Mouse (Mus musculus) layer of hippocampus, adult 9-10 months (tissue): ENCODE measurements at regions not wholly inside any gene's neighbourhood (a gene's known extent, or its start where the extent isn't known, plus 50 kb on each side); places are given as distances from the start of the nearest gene placed in this dataset.

ENCODE experiments used
- DNase-seq: peaks from one replicate; pipeline ENCODE4 v3.0.0; 2022; ENCODE audit warnings: low spot score

- DNase-seq: no peak
Observed at GRCm38 (mm10) chr10:67731577-67731976, 180.9 kb downstream of the Zfp365 start.

DNA sequence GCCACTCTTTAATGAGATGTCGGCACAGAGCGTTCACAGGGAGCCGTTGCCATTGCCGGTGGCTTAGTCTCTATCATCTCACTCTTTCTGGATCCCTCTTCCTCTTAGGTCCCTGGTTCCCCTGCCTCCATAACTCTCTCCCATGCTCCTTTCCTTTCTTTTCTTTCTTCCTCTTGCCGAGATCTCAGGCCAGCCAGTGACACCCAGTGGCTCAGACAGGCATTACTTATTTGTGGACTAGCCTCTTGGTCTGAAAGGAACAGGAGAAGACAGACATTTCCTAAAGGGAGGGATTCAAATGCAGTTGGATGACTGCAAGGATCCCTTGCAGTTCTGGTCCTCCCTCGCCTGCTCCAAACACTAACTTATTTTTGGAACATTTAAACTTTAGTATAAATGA lies 180.5 kb upstream of the Ado start:
- DNase-seq: no peak

DNA sequence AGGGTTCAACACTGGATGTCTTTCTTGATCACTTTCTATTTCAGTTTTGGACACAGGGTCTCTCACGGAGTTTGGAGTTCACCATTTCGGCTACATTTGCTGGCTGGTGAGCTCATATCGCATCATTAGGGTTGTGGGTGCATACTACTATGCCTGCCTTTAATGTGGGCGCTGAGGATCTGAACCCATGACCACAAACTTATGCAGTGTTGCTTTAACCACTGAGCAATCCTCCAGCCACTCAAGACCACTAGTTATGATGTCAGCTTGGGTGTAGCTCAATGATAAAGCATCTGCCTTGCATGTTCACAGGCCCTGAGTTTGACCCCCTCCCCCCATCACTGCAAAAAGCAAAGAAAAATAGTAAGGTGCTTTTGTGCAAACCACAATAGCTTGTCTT lies 178.8 kb upstream of the Ado start:
- no peak for DNase-seq

DNA sequence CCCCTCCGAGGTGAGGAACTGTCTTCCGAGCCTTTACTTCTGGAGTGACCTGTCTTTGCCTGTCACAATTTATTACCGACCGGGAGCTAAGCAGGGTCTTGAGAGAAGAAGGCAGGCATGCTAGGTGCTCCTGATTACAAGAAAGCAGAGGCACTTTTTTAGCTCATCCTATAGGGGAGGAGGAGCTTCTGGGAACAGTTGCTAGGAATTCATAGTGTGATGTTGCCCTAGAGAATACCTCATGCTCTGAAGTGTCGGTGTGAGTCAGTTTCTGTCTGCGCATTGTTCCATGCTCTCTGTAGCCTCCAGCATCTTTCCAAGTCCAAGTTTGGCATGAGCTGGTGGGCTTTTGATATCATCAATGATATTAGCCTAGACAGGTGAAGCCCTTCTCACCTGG lies 178.0 kb upstream of the Ado start:
- DNase-seq: no peak

GRCm38 (mm10) chr10:67726351-67726750 lies 177.6 kb upstream of the Ado start:
- no peak for DNase-seq

GRCm38 (mm10) chr10:67721787-67722186 lies 173.0 kb upstream of the Ado start:
- DNase-seq: no peak

- DNase-seq: no peak
Observed at GRCm38 (mm10) chr10:67717506-67717905, 168.8 kb upstream of the Ado start.

GRCm38 (mm10) chr10:67715046-67715445 lies 166.3 kb upstream of the Ado start:
- DNase-seq: no peak

- no peak for DNase-seq
Observed at GRCm38 (mm10) chr10:67713098-67713497, 164.3 kb upstream of the Ado start.

- no peak for DNase-seq
Observed at GRCm38 (mm10) chr10:67712665-67713064, 163.9 kb upstream of the Ado start.

GRCm38 (mm10) chr10:67711961-67712360 lies 163.2 kb upstream of the Ado start:
- DNase-seq: no peak

GRCm38 (mm10) chr10:67706436-67706835 lies 157.7 kb upstream of the Ado start:
- no peak for DNase-seq

DNA sequence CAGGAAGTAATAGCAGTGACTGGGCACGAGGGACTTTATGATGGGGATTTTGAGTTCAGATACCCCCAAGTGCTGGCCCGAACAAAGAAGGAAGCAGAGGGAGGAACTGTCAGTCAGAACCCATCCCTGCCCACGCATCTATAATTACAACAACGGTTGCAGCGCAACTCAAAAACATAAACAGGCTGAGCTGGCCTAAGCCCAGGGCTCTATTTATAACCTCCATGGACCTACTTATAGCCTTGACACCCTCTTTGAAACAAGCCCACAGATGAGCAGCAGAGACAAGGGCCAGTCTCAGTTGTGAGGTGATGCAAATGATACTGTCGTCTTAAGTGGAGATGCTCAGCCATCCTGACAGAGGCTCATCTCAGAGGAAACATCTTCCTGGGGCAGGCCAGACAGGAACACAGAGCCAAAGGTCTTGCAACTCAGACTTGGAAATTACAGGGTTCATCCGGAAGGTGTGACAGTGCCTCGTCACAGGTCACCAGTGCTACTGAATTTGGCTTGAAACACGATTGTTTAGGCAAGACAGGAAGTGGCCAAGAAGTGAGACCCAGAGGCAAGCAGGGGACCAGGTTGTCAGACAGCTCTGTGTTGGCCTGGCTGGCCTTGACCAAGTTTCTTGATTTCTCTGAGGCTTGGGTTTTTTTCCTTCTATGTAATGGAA lies 154.2 kb upstream of the Ado start:
- DNase-seq: no peak

GRCm38 (mm10) chr10:67697401-67698195 lies 148.8 kb upstream of the Ado start:
- DNase-seq: no peak

GRCm38 (mm10) chr10:67695891-67696853 lies 147.4 kb upstream of the Ado start:
- no peak for DNase-seq

DNA sequence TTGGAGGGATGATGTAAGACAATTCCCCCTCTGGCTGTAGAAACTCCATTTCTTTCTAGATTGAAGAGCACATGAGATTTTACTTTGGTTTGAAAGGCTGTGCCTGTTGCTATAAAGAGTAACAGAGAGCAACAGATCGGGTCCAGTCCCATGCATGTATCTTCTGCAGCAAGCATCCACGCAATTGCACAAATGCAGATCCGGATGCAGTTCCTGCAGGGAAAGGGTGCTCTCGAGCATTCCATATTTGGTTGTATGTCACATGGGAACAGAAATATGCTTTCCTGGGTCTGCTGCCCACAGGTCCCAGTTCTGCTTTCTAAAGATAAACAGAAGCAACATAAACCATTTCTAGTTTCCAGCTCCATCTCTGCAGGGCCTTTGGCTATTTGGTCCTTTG lies 146.0 kb upstream of the Ado start:
- no peak for DNase-seq

- no peak for DNase-seq
Observed at GRCm38 (mm10) chr10:67693586-67693985, 144.8 kb upstream of the Ado start.

DNA sequence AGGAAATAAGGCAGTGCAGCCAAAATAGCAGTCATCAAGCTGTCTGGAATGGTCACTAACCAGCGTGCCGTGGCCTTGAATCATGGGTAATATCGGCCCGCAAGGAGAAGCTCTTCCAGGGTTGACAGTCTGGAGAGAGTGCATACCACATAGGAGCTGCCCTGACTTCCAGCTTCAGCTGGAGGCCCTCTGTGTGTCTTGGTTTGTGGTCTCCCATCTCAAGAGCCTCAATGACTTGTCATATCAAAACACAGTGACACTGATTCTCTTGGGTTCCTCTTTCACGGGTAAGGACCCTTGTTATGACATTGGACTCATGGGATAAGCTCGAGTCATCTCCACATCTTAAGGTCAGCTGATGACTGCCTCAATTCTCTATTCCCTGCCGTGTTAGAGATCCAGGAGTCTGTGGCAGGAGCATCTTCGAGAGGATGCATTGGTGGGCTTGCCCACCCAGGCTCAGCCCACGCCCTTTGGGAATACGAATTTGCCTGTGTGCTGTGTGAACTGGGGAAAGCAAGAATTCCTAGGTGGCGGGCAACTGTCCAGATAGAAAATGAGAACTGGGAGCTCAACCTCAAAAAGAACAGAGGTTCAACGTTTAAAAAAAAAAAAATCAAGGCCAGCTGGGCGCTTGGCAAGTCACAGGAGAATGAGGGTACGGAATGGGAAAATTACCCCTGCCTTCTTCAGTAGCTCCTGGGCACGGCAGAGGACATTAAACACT lies 141.4 kb upstream of the Ado start:
- no peak for DNase-seq

GRCm38 (mm10) chr10:67679382-67679781 lies 130.6 kb upstream of the Ado start:
- no peak for DNase-seq

- DNase-seq: no peak
Observed at GRCm38 (mm10) chr10:67673450-67673849, 124.7 kb upstream of the Ado start.

DNA sequence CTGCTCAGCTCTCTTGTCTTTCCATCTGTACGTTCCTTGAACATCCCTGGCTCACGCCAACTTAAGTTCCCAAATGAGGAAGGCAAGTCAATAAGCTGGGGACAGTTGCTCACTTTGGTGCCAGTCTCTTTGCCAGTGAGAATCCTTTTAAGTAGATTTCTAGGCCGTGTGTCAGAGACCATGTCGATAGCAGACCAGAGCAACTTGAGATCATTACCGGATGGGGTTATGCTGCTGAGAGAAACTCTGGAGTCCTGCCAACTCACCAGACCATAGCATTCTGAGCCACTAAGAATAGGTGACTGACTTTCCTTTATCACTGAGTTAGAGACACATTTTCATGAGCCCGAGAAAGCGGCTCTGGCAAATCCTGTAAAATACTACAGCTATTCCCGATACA lies 123.5 kb upstream of the Ado start:
- no peak for DNase-seq

DNA sequence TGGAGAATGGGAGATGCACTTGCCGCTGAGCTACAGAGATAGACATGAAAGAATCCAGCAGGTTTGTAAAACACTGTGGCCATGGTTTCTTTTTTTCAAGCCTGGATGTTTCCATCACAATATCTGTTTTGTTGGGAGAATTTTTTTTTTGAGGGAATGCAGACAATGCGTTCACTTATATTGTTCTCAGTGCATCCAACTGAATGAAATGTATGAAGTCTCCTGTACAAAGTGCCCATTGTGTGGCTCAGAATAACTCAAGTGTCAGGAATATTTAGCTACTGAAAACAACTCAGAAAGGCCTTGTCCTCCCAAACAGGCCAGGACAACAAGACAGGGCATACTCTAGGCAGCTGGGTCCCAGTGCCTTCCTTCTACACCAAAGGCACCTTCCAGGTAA lies 120.3 kb upstream of the Ado start:
- no peak for DNase-seq
